Mouse (Mus musculus) neutrophil, adult 65 days (primary cell): ENCODE data around the gene Gm20873. TPM values are rescaled to one million over a fixed set of nuclear protein-coding genes. Genes with fewer than 3 reads are reported as not detected.

Experiments used
- total RNA-seq: library from RNA; stranded (reverse); gene quantifications from 2 replicates; pipeline ENCODE4 v1.2.4, GENCODE M21; 2023

The Gm20873 gene
- total RNA-seq = not detected in 2 replicates

GRCm38 (mm10) chrY:6266798-6267197 lies at the start of gene Gm20873:
Gm20873 (plus strand) TSS chrY:6267098.

GRCm38 (mm10) chrY:6237895-6238294 lies 29.0 kb upstream of the Gm20873 start, which contains the start of gene Gm21746:
Gm21746 (minus strand) TSS chrY:6237995.

Other genes starting within 250 kb of the Gm20873 start
- gene Gm21746, start 29.1 kb upstream of the Gm20873 start, total RNA-seq = not detected in 2 replicates